Mouse (Mus musculus) lung, embryonic 15.5 days (tissue): ENCODE measurements around the gene Gdf2. TPM values are rescaled to one million over a fixed set of nuclear protein-coding genes. Genes with fewer than 3 reads are reported as not detected.

ENCODE experiments used
- ATAC-seq: fragments of 200-750 bp; cut with Nextera tagmentation; 2 replicates; pipeline ENCODE4 v1.8.0; 2017; ENCODE audit warnings: moderate number of reproducible peaks, borderline replicate concordance; ENCODE audit not compliant: low FRiP score, low TSS enrichment; ENCODE audit errors: extremely low read depth
- H3K27ac ChIP-seq: fragments of 300-500 bp; sonication (generic); 2 replicates; pipeline ENCODE4 v1.5.1; 2015; ENCODE audit warnings: moderate library complexity, mild to moderate bottlenecking, inconsistent platforms
- H3K27me3 ChIP-seq: fragments of 300-500 bp; sonication (generic); 2 replicates; pipeline ENCODE4 v1.6.1; 2015; ENCODE audit warnings: inconsistent platforms
- H3K36me3 ChIP-seq: fragments of 300-500 bp; sonication (generic); 2 replicates; pipeline ENCODE4 v1.6.1; 2015; ENCODE audit warnings: inconsistent platforms
- H3K4me1 ChIP-seq: fragments of 300-500 bp; sonication (generic); 2 replicates; pipeline ENCODE4 v1.6.1; 2015; ENCODE audit warnings: inconsistent platforms
- H3K4me2 ChIP-seq: fragments of 300-500 bp; sonication (generic); 2 replicates; pipeline ENCODE4 v1.6.1; 2015; ENCODE audit warnings: inconsistent platforms, mild to moderate bottlenecking, moderate library complexity
- H3K4me3 ChIP-seq: fragments of 300-500 bp; sonication (generic); 2 replicates; pipeline ENCODE4 v1.5.1; 2015; ENCODE audit warnings: mild to moderate bottlenecking, inconsistent platforms
- H3K9ac ChIP-seq: fragments of 300-500 bp; sonication (generic); 2 replicates; pipeline ENCODE4 v1.6.1; 2015; ENCODE audit warnings: inconsistent platforms
- H3K9me3 ChIP-seq: fragments of 300-500 bp; sonication (generic); 2 replicates; pipeline ENCODE4 v1.6.1; 2016; ENCODE audit warnings: inconsistent platforms
- WGBS: fragments of 180-500 bp; shearing (Covaris S2); methylation state at CpG from one replicate; pipeline ENCODE4 v1.1.7; 2015; 5-methylcytosine and 5-hydroxymethylcytosine counted together
- polyA plus RNA-seq: library from polyadenylated mRNA; unstranded; fragments of >200 nt; fragmentation: Nextera tagmentation; extraction: Ambion mirVana; gene quantifications from 2 replicates; pipeline ENCODE4 v1.2.1, GENCODE M21; 2015

The Gdf2 gene
- polyA plus RNA-seq, 1 experiment from 2014 or later, result not detected

DNA sequence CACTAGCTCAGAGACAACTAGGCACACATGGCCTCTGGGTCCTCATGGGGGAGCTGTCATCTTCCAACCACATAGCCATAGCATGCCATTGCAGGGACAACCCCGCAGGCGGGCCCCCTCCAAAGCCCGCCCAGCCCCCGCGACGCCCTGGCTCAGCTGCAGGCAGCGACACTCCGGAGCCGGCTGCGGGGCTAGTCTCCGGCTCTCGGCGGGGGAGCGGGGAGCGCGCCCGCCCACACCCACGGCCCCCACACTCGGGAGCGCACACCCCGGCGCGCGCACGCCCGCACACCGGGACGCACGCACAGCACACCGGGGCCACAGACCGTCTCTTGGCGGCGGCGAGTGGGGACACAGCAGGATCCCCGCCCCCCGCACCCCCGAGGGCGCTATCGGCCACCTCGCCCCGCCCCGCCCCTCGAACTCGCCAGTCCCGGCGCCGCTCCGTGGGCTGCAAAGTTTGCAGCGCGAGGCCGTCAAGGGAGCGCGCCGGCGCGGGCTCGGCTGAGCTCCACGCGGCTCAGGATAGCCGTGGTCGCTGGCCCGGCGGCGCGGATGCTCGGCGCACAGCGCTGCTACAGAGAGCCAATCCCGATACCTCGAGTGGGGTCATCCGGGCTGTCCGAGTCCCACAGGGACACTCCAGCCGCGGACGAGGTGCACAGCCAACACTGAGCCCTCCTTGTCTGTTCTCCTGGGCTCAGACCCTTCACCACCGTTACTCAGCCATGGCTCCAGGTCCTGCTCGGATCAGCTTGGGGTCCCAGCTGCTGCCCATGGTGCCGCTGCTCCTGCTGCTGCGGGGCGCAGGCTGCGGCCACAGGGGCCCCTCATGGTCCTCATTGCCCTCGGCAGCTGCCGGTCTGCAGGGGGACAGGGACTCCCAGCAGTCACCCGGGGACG lies 17.4 kb upstream of the Gdf2 start, which contains the start of gene Gdf10:
TSS of gene Gdf10 (plus strand) at position 420 of the 903 bp plus-strand sequence.
- peaks cover 79% of the 10 kb centered on the region for H3K27me3 ChIP-seq
- no peak within 1 kb of the TSS for H3K27ac ChIP-seq
- H3K4me3 ChIP-seq, result peak within 1 kb of the TSS; percentile 53
- peaks cover 16% of the 10 kb centered on the region; the same call in 1 of the 2 replicates for H3K4me1 ChIP-seq
- under 1% methylated on average over 83 of the region's 85 CpGs for WGBS
- peak within 1 kb of the TSS; percentile 98 for H3K4me2 ChIP-seq
- ATAC-seq, result peak; percentile 83
- H3K9me3 ChIP-seq, result no peaks in the 10 kb centered on the region
- peak within 1 kb of the TSS; percentile 42 for H3K9ac ChIP-seq
- no peaks in the 10 kb centered on the region for H3K36me3 ChIP-seq

GRCm38 (mm10) chr14:33931853-33932252 lies 9.0 kb upstream of the Gdf2 start:
- Histone ChIP-seq H3K4me1 (peaks cover 4% of the 10 kb centered on the region; the same call in 1 of the 2 replicates), H3K4me3 (no peak overlapping the region), H3K27ac (no peak overlapping the region), H3K27me3 (peaks cover 57% of the 10 kb centered on the region), H3K36me3 (no peaks in the 10 kb centered on the region), H3K4me2 (no peak overlapping the region), H3K9me3 (no peaks in the 10 kb centered on the region), H3K9ac (no peak overlapping the region)
- WGBS, result 37% methylated on average over 17 of the region's 17 CpGs
- no peak for ATAC-seq

- H3K27me3 ChIP-seq, result peaks cover 53% of the 10 kb centered on the region
- no peaks in the 10 kb centered on the region for H3K9me3 ChIP-seq
- H3K4me3 ChIP-seq, result no peak overlapping the region
- no peaks in the 10 kb centered on the region for H3K36me3 ChIP-seq
- no peak overlapping the region for H3K9ac ChIP-seq
- H3K4me2 ChIP-seq, result no peak overlapping the region
- H3K4me1 ChIP-seq, result no peaks in the 10 kb centered on the region
- no peak for ATAC-seq
- no peak overlapping the region for H3K27ac ChIP-seq
- 65% methylated on average over 10 of the region's 10 CpGs for WGBS
These were observed 7.7 kb upstream of the Gdf2 start for GRCm38 (mm10) chr14:33932935-33933703.

DNA sequence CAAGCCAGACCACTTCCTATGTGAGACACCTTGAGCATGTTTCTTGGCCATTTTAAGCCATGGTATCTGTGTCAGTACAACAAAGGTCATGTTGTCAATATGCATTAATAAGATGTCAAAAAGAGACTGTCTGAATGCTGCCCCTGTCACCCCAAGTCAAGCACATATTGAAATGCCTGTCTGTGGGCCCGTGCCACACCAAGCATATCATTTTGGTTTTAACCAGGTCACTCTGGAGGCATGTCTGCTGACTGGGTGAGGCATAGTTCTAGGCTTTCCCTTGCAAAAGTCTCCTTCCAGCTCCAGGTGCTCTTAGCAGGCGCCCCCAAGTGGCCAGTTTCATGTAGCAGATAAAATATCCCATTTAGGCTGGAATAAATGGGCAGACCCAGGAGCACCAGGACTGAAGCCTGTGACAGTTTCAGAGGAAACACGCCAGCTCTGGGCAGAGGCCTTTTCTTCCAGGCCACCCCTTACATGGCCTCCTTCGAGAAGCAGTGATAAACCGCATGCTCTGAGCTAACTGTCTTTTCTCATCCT lies 7.0 kb upstream of the Gdf2 start:
- WGBS, result 37% methylated on average over 5 of the region's 5 CpGs
- Histone ChIP-seq H3K27ac (no peak overlapping the region), H3K4me1 (no peaks in the 10 kb centered on the region), H3K4me3 (no peak overlapping the region), H3K9ac (no peak overlapping the region), H3K27me3 (peaks cover 46% of the 10 kb centered on the region), H3K4me2 (no peak overlapping the region), H3K36me3 (no peaks in the 10 kb centered on the region), H3K9me3 (no peaks in the 10 kb centered on the region)
- ATAC-seq, result no peak

GRCm38 (mm10) chr14:33939117-33939516 lies 1.7 kb upstream of the Gdf2 start:
- Histone ChIP-seq H3K27me3 (0 out of 2 replicates have a peak, but pooled peaks cover 4% of the 10 kb centered on the region), H3K9me3 (no peaks in the 10 kb centered on the region), H3K27ac (no peak overlapping the region), H3K4me2 (peak overlapping the region; percentile 28; the same call in 1 of the 2 replicates), H3K4me3 (no peak overlapping the region), H3K9ac (no peak overlapping the region), H3K36me3 (no peaks in the 10 kb centered on the region), H3K4me1 (no peaks in the 10 kb centered on the region)
- peak; percentile 33; the same call in 1 of the 2 replicates for ATAC-seq
- 25% methylated on average over 9 of the region's 9 CpGs for WGBS

- no peaks in the 10 kb centered on the region for H3K4me1 ChIP-seq
- no peaks in the 10 kb centered on the region for H3K9me3 ChIP-seq
- WGBS, result 62% methylated on average over 5 of the region's 5 CpGs
- no peak overlapping the region for H3K4me2 ChIP-seq
- no peaks in the 10 kb centered on the region for H3K27me3 ChIP-seq
- ATAC-seq, result no peak
- no peak overlapping the region for H3K9ac ChIP-seq
- no peaks in the 10 kb centered on the region for H3K36me3 ChIP-seq
- no peak overlapping the region for H3K4me3 ChIP-seq
- no peak overlapping the region for H3K27ac ChIP-seq
These were observed 1.4 kb downstream of the Gdf2 start for GRCm38 (mm10) chr14:33942222-33942621.

DNA sequence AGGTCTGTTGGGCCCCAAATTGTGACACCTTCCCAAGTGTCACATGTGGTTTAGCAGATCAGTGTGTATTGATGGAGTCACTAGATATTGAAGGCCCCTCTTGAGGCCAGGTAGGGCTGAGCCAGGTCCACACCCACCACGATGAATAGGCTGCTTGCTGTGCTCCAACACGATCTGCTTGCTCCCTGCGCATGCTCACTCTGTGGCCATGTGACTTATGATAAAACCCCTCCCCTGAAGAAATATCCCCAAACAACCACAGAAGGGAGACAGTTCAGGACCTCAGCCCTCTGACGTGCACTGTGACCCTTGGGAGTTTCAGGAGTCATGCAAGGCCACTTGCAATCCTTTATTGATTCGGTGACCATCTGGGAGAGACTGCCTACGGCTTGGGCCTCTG lies 5.3 kb downstream of the Gdf2 start:
- no peak overlapping the region for H3K9ac ChIP-seq
- H3K4me1 ChIP-seq, result no peaks in the 10 kb centered on the region
- no peak overlapping the region for H3K27ac ChIP-seq
- 71% methylated on average over 6 of the region's 6 CpGs for WGBS
- no peaks in the 10 kb centered on the region for H3K27me3 ChIP-seq
- no peak for ATAC-seq
- no peak overlapping the region for H3K4me2 ChIP-seq
- H3K4me3 ChIP-seq, result no peak overlapping the region
- H3K36me3 ChIP-seq, result no peaks in the 10 kb centered on the region
- no peaks in the 10 kb centered on the region for H3K9me3 ChIP-seq

GRCm38 (mm10) chr14:33952233-33952981 lies 11.6 kb downstream of the Gdf2 start:
- Histone ChIP-seq H3K4me2 (no peak overlapping the region), H3K36me3 (no peaks in the 10 kb centered on the region), H3K9me3 (no peaks in the 10 kb centered on the region), H3K4me3 (no peak overlapping the region), H3K9ac (no peak overlapping the region), H3K4me1 (no peaks in the 10 kb centered on the region), H3K27me3 (no peaks in the 10 kb centered on the region), H3K27ac (no peak overlapping the region)
- ATAC-seq, result no peak
- WGBS, result 39% methylated on average over 6 of the region's 6 CpGs

DNA sequence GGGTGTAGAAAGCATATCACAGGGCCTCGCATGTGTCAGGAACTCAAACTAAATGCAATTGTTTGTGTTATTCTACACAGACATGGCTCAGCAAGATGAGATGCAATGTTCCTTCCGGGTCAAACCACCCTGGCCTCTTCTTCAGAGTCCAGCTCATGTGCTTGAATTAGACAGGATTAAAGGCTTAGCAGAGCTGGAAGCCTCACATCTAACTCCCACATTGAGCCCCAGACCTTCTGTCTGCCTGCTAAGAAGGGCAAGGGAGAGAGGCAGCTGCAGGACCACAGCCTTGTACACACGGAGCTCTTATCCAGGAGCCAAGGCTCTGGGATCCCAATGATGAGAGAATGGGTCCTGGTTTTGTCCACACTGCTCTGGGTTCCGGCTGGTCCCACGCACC lies 12.9 kb downstream of the Gdf2 start, which contains the start of gene Rbp3:
TSS of gene Rbp3 (plus strand) at position 243 of the 400 bp plus-strand sequence.
- Histone ChIP-seq H3K27me3 (no peaks in the 10 kb centered on the region), H3K27ac (no peak within 1 kb of the TSS), H3K36me3 (no peaks in the 10 kb centered on the region), H3K9ac (no peak within 1 kb of the TSS), H3K4me2 (no peak within 1 kb of the TSS), H3K4me3 (no peak within 1 kb of the TSS), H3K4me1 (no peaks in the 10 kb centered on the region), H3K9me3 (no peaks in the 10 kb centered on the region)
- WGBS, result 89% methylated on average over 5 of the region's 5 CpGs
- no peak for ATAC-seq

- Histone ChIP-seq H3K4me1 (no peaks in the 10 kb centered on the region), H3K27ac (no peak overlapping the region), H3K4me2 (no peak overlapping the region), H3K9ac (no peak overlapping the region), H3K36me3 (no peaks in the 10 kb centered on the region), H3K27me3 (no peaks in the 10 kb centered on the region), H3K9me3 (no peaks in the 10 kb centered on the region), H3K4me3 (no peak overlapping the region)
- 68% methylated on average over 13 of the region's 13 CpGs for WGBS
- ATAC-seq, result no peak
These were observed 15.2 kb downstream of the Gdf2 start for GRCm38 (mm10) chr14:33956055-33956454.

DNA sequence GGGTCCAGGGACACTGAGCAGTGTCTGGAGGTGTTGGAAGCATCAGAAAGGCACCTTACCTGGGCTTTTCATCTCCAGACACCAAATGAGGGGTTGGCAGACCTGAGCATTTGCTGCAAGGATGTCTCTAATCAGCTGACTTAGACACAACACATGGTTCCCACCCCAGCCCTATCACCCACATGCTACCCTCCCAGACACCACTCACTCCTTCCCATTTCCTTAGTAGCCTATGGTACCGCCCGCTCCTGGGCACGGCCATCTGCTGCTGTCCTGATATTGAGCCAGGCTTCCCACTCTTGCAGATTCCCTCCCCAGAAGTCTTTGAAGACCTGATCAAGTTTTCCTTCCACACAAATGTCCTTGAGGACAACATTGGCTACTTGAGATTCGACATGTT lies 17.3 kb downstream of the Gdf2 start:
- Histone ChIP-seq H3K4me3 (no peak overlapping the region), H3K27me3 (no peaks in the 10 kb centered on the region), H3K27ac (no peak overlapping the region), H3K36me3 (no peaks in the 10 kb centered on the region), H3K4me2 (no peak overlapping the region), H3K4me1 (no peaks in the 10 kb centered on the region), H3K9me3 (no peaks in the 10 kb centered on the region), H3K9ac (no peak overlapping the region)
- ATAC-seq, result no peak
- WGBS, result 81% methylated on average over 4 of the region's 4 CpGs
